Mouse (Mus musculus): ENCODE measurements around the gene Card9.

Gene Card9

GRCm38 (mm10) chr2:26304711-26305110, 56.0 kb downstream of the Card9 start:
- DNase-seq (ENCODE audit: low spot score): no peak
